Mouse (Mus musculus) neural tube, embryonic 14.5 days (tissue): Measurements from ENCODE around the gene Stim2. TPM values are rescaled to one million over a fixed set of nuclear protein-coding genes. Genes with fewer than 3 reads are reported as not detected.

Source experiments
- ATAC-seq: fragments of 200-750 bp; cut with Nextera tagmentation; 2 replicates; pipeline ENCODE4 v1.8.0; 2017; ENCODE audit warnings: low read depth, mild to moderate bottlenecking, moderate TSS enrichment, moderate library complexity
- H3K27ac ChIP-seq: fragments of 300-500 bp; sonication (generic); 2 replicates; pipeline ENCODE4 v1.5.1; 2014; ENCODE audit warnings: low read depth, mild to moderate bottlenecking, control low read depth, low read length, moderate library complexity, mixed read lengths
- H3K27me3 ChIP-seq: fragments of 300-500 bp; sonication (generic); 2 replicates; pipeline ENCODE4 v1.6.1; 2014; ENCODE audit warnings: low read length; ENCODE audit not compliant: control insufficient read depth, insufficient read depth
- H3K36me3 ChIP-seq: fragments of 300-500 bp; sonication (generic); 2 replicates; pipeline ENCODE4 v1.6.1; 2014; ENCODE audit warnings: low read length, mixed read lengths; ENCODE audit not compliant: control insufficient read depth, insufficient read depth
- H3K4me1 ChIP-seq: fragments of 300-500 bp; sonication (generic); 2 replicates; pipeline ENCODE4 v1.6.1; 2014; ENCODE audit warnings: low read length; ENCODE audit not compliant: control insufficient read depth, insufficient read depth
- H3K4me2 ChIP-seq: fragments of 300-500 bp; sonication (generic); 2 replicates; pipeline ENCODE4 v1.6.1; 2014; ENCODE audit warnings: mild to moderate bottlenecking, low read depth, low read length, control low read depth
- H3K4me3 ChIP-seq: fragments of 300-500 bp; sonication (generic); 2 replicates; pipeline ENCODE4 v1.5.1; 2014; ENCODE audit warnings: low read depth, low read length, control low read depth, mixed read lengths
- H3K9ac ChIP-seq: fragments of 300-500 bp; sonication (generic); replicated peaks from 2 replicates; pipeline ENCODE4 v1.6.1; 2014; ENCODE audit warnings: low read depth, mild to moderate bottlenecking, control low read depth, low read length, mixed read lengths
- H3K9me3 ChIP-seq: fragments of 300-500 bp; sonication (generic); 2 replicates; pipeline ENCODE4 v1.6.1; 2016; ENCODE audit warnings: low read length; ENCODE audit not compliant: control insufficient read depth
- WGBS: fragments of 180-500 bp; shearing (Covaris S2); extraction: QIAGEN DNeasy Blood & Tissue Kit; methylation state at CpG from one replicate; pipeline ENCODE4 v1.1.7; 2014; 5-methylcytosine and 5-hydroxymethylcytosine counted together
- polyA plus RNA-seq: library from polyadenylated mRNA; unstranded; fragments of >200 nt; fragmentation: Nextera tagmentation; extraction: Ambion mirVana; gene quantifications from 2 replicates; pipeline ENCODE4 v1.2.1, GENCODE M21; 2014

Gene Stim2
- polyA plus RNA-seq, 1 experiment from 2014 or later = 30.6 TPM

DNA sequence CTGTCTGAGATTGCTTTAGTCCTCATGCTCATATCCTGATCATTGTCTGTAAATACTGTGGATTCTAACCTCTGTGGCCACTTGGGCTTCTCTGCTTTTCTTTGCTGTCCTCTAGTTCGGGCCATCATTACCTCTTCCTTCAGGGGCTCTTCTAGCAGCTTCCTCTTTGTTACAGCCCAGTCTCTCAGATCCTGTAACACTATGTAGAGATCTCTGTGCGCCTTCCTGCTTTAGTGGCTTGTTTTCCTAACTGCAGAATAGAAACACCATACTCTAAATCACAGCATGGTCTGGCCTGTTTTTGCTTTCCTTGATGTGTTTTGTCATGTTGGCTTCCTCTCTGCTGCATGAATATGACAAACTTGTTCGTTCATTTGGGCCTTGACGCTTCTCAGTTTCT is 21.2 kb downstream of the Stim2 start:
- Histone ChIP-seq H3K4me3 (no peak overlapping the region), H3K27ac (no peak overlapping the region), H3K9me3 (no peaks in the 10 kb centered on the region), H3K4me1 (no peaks in the 10 kb centered on the region), H3K36me3 (no peaks in the 10 kb centered on the region), H3K9ac (no peak overlapping the region), H3K27me3 (no peaks in the 10 kb centered on the region), H3K4me2 (no peak overlapping the region)
- 75% methylated on average over 4 of the region's 4 CpGs for WGBS
- ATAC-seq = no peak

DNA sequence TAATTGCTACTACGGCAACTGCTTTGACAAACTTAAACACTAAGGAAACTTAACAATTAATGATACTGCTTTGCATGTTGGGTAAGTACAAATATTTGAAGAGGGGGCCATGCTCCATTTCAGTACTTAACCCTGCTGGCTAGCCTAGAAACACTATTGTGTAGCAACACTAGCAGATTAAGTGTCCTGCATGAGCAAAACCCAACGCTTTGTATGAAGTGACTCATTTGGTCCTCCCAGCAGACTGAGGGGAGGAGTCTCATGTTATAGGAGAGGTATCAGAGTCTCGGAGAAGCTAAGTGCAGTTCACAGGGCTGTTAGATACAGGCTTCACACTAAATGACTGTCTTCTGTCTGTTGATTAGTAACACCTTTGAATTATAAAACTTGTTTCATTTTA is 26.3 kb downstream of the Stim2 start:
- Histone ChIP-seq H3K4me1 (no peaks in the 10 kb centered on the region), H3K4me2 (no peak overlapping the region), H3K9me3 (no peaks in the 10 kb centered on the region), H3K27me3 (no peaks in the 10 kb centered on the region), H3K4me3 (no peak overlapping the region), H3K36me3 (no peaks in the 10 kb centered on the region), H3K27ac (no peak overlapping the region), H3K9ac (no peak overlapping the region)
- ATAC-seq = no peak
- 72% methylated on average over 3 of the region's 3 CpGs for WGBS

DNA sequence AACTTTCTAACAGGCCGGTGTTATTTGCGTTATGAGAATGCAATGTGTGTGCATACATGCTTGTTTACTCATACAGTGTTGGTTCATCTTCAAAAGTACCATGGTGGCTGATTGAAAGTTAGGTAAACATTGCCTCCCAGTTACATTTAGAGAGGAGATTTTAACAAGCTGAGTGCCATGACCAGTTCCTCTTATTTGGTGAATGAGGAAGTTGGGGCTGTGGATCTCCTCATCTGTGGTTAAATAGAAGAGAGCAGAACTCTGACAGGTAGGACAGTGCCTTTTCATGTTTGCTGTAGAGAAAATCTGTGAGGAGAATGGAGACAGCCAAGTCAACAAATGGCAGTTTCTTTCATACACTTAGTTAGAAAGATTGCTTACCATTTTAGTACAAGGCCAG is 27.3 kb downstream of the Stim2 start:
- no peak overlapping the region for H3K9ac ChIP-seq
- no peaks in the 10 kb centered on the region for H3K9me3 ChIP-seq
- no peak for ATAC-seq
- H3K4me1 ChIP-seq = no peaks in the 10 kb centered on the region
- H3K27ac ChIP-seq = no peak overlapping the region
- H3K4me2 ChIP-seq = no peak overlapping the region
- WGBS = 97% methylated on average over 2 of the region's 2 CpGs
- H3K4me3 ChIP-seq = no peak overlapping the region
- no peaks in the 10 kb centered on the region for H3K27me3 ChIP-seq
- H3K36me3 ChIP-seq = no peaks in the 10 kb centered on the region

- H3K4me1 ChIP-seq = no peaks in the 10 kb centered on the region
- 89% methylated on average over 5 of the region's 5 CpGs for WGBS
- no peak overlapping the region for H3K4me3 ChIP-seq
- H3K4me2 ChIP-seq = no peak overlapping the region
- no peaks in the 10 kb centered on the region for H3K36me3 ChIP-seq
- H3K27ac ChIP-seq = no peak overlapping the region
- H3K9ac ChIP-seq = no peak overlapping the region
- H3K27me3 ChIP-seq = no peaks in the 10 kb centered on the region
- 0 out of 2 replicates have a peak, but pooled peaks have one; percentile 9 for ATAC-seq
- no peaks in the 10 kb centered on the region for H3K9me3 ChIP-seq
Observed at GRCm38 (mm10) chr5:54033217-54033616, 34.9 kb downstream of the Stim2 start.

- Histone ChIP-seq H3K4me3 (no peak overlapping the region), H3K27ac (no peak overlapping the region), H3K9me3 (no peaks in the 10 kb centered on the region), H3K36me3 (no peaks in the 10 kb centered on the region), H3K9ac (no peak overlapping the region), H3K4me1 (no peaks in the 10 kb centered on the region), H3K27me3 (no peaks in the 10 kb centered on the region), H3K4me2 (no peak overlapping the region)
- no peak for ATAC-seq
- 68% methylated on average over 1 of the region's 1 CpGs for WGBS
Observed at GRCm38 (mm10) chr5:54034680-54035079, 36.4 kb downstream of the Stim2 start.

- 80% methylated on average over 4 of the region's 4 CpGs for WGBS
- Histone ChIP-seq H3K9ac (no peak overlapping the region), H3K4me1 (no peaks in the 10 kb centered on the region), H3K9me3 (no peaks in the 10 kb centered on the region), H3K4me3 (no peak overlapping the region), H3K36me3 (no peaks in the 10 kb centered on the region), H3K27ac (no peak overlapping the region), H3K4me2 (no peak overlapping the region), H3K27me3 (no peaks in the 10 kb centered on the region)
- no peak for ATAC-seq
Observed at GRCm38 (mm10) chr5:54038615-54039014, 40.3 kb downstream of the Stim2 start.

DNA sequence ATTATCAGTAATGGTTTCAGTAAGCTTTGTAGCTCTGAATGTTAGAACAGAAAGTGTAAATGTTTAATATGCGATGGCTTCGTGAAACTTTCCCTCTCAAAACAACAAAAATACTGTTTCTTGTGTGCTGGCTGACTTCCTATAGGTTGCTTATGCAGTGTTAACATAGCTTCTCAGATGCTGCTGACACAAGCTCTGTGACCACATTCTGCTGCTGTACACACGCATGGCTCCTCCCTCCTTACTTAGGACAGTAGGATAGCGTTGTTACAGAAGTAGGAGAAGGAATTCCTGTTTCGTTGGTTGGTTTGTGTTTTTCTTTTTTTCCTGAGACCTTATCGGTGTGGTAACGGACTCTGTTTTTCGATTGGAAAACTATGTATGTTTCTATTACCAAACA is 42.2 kb downstream of the Stim2 start:
- no peak overlapping the region for H3K4me3 ChIP-seq
- WGBS = 85% methylated on average over 8 of the region's 8 CpGs
- H3K27me3 ChIP-seq = no peaks in the 10 kb centered on the region
- no peak for ATAC-seq
- no peaks in the 10 kb centered on the region for H3K9me3 ChIP-seq
- no peak overlapping the region for H3K27ac ChIP-seq
- no peaks in the 10 kb centered on the region for H3K4me1 ChIP-seq
- H3K4me2 ChIP-seq = no peak overlapping the region
- no peak overlapping the region for H3K9ac ChIP-seq
- no peaks in the 10 kb centered on the region for H3K36me3 ChIP-seq

- H3K27me3 ChIP-seq = no peaks in the 10 kb centered on the region
- H3K4me2 ChIP-seq = no peak overlapping the region
- no peak for ATAC-seq
- 78% methylated on average over 7 of the region's 7 CpGs for WGBS
- no peak overlapping the region for H3K9ac ChIP-seq
- no peaks in the 10 kb centered on the region for H3K9me3 ChIP-seq
- H3K4me3 ChIP-seq = no peak overlapping the region
- H3K36me3 ChIP-seq = no peaks in the 10 kb centered on the region
- no peak overlapping the region for H3K27ac ChIP-seq
- H3K4me1 ChIP-seq = no peaks in the 10 kb centered on the region
Observed at GRCm38 (mm10) chr5:54042013-54042412, 43.7 kb downstream of the Stim2 start.

GRCm38 (mm10) chr5:54045523-54045922 is 47.2 kb downstream of the Stim2 start:
- no peak overlapping the region for H3K4me2 ChIP-seq
- H3K9ac ChIP-seq = no peak overlapping the region
- no peaks in the 10 kb centered on the region for H3K4me1 ChIP-seq
- no peaks in the 10 kb centered on the region for H3K9me3 ChIP-seq
- ATAC-seq = no peak
- H3K27ac ChIP-seq = no peak overlapping the region
- no peaks in the 10 kb centered on the region for H3K27me3 ChIP-seq
- 91% methylated on average over 3 of the region's 3 CpGs for WGBS
- H3K4me3 ChIP-seq = no peak overlapping the region
- H3K36me3 ChIP-seq = no peaks in the 10 kb centered on the region

GRCm38 (mm10) chr5:54046432-54046831 is 48.1 kb downstream of the Stim2 start:
- Histone ChIP-seq H3K27ac (no peak overlapping the region), H3K4me3 (no peak overlapping the region), H3K27me3 (no peaks in the 10 kb centered on the region), H3K4me1 (no peaks in the 10 kb centered on the region), H3K36me3 (no peaks in the 10 kb centered on the region), H3K9ac (no peak overlapping the region), H3K4me2 (no peak overlapping the region), H3K9me3 (no peaks in the 10 kb centered on the region)
- 50% methylated on average over 1 of the region's 1 CpGs for WGBS
- no peak for ATAC-seq
